Mouse (Mus musculus) gastrocnemius, postnatal 10 days (tissue): Measurements from ENCODE around the gene Shh. TPM values are rescaled to one million over a fixed set of nuclear protein-coding genes. Genes with fewer than 3 reads are reported as not detected.

ENCODE experiments used
- DNase-seq: peaks from one replicate; pipeline ENCODE4 v3.0.0; 2021; ENCODE audit warnings: mixed read lengths
- total RNA-seq, 2 experiments: library from RNA; stranded (reverse); gene quantifications; 2 replicates each; pipeline ENCODE4 v1.2.3; 2021

The Shh gene
- total RNA-seq, 2 experiments from 2014 or later, result not detected

DNA sequence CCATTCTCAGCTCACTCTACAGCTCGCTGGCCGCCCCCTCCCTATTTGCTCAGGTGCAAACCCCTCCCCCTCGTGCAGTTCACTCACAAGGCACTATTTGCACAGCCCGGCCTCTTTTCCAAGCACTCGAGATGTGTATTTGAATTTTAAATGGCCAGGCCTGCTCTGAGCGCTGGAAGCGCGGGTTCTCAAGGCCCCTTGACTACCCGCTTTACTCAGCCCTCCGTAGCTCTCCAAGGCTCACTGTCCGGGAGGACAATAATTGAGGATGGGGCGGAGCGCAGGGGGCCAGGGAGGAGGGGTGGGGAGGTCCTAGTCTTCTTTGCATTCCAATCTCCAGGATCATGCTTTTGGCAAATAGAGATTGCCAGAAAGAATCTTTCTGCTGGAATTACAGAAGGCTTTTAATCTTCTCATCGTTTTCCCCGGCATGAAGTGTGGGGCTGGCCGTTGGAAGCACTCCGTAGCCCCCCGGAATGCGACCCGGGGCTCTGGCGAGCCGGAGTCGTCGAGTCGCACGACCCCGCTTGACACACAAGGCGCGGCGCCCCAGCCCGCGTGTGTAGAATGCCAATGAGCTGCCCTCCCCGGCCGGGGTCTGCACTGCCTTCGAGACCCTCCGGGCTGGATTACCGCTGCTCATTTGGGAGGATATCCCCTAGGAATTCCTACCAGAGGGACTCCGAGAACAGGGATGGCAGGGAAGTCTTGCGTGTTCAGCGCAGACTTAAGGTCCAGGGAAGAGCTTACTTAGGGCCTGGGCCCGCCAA is 7.4 kb downstream of the Shh start:
- no peak for DNase-seq

DNA sequence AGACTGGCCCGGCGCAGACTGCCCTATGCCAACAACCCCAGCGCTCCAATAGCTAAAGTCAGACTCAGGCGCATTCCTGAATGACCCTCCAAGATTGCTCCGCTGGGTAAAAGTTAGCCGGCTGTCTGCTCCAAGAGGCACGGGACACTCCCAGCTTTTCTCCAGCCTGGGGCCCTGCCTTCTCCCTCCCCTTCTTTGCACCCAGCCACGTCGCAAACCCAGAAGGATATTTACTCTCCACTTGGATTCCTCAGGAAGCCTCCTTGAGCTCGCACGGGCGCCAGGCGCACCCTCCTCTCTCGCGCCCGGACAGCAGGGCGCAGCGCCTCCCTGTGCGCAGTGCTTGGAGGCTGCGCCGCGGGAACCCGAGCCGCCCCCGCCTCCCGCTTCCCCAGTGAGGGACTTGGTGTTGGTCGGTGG is 8.2 kb downstream of the Shh start:
- no peak for DNase-seq

DNA sequence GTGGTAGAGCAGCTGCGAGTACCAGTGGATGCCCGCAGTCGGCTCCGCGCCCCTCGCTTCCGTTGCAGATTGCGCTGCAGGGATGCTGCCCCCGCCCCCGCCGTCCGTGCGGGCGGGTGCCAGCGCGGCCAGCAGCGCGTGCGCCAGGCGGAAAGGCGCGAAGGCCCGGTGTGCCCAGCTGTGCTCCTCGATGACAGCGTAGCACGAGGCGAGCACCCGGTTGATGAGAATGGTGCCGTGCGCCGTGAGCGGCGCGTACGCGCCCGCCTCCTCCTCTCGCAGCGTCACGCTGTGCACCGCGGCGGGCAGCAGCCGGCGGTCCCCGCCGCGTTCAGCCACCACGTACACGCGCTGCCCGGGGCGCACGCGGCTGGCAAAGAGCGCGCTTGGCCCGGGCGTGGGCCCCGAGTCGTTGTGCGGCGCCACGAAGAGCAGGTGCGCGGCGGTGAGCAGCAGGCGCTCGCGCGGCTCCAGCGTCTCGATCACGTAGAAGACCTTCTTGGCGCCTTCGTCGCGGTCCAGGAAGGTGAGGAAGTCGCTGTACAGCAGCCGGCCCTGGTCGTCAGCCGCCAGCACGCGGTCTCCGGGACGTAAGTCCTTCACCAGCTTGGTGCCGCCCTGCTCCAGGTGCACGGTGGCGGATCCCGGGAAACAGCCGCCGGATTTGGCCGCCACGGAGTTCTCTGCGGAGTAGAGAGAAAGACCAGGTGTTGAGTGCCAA is 9.0 kb downstream of the Shh start:
- DNase-seq, result no peak

DNA sequence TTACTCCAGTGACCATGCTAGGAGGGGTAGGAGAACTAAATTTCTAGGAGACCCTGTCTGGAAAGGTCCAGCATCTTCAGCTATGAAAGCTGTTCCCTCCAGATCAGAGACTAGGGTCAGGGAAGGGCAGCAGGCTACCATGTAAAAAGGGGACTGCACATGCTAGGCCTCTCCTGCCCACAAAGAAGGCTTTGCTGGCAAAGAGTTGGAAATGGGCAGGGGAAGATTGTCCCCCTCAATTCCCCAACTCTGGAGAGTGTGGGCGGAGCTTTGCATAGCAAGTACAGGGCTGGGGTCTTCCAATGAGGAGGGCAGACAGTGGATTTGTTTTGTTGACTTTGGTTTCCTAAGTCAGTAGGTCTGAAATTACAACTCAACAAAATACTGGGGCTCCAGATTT is 10.7 kb downstream of the Shh start:
- DNase-seq, result no peak

DNA sequence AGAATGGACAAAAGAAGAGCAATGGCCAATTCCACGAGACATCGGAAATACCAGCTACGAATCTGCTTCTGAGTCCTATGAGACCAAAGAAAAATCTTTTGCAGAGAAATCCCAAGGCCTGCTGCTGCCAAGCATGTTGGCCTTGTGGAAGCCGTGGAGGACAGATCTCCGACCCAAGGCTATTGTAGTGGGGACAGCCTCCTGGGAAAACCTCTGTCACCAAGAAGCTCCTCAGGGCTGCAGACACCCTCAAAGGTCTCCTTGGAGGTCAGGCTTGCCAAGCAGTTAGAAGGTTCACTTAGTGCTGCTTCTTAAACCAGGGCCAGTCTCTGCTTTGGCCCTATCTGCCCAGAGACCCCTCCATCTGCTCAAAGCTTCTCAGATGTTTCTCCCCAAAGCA is 11.3 kb downstream of the Shh start:
- no peak for DNase-seq

DNA sequence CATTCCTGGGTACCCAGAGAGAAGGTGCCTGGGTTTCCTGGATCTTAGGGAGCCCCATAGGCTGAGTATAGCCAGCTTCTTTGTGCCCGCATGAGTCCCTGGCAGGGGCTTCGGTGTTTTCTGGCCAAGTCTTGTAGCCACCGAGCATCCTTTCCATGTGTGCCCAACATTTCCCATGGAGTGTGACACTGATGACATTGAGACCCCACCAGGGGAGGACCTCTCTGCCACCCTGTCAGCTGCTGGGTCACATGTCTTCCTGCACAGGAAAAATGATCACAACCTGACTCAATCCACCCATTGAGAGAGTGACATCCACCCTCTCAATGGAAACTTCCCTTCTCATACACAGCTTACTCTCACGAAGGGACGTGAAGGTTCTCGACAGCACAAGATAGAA is 12.5 kb downstream of the Shh start:
- DNase-seq, result no peak

DNA sequence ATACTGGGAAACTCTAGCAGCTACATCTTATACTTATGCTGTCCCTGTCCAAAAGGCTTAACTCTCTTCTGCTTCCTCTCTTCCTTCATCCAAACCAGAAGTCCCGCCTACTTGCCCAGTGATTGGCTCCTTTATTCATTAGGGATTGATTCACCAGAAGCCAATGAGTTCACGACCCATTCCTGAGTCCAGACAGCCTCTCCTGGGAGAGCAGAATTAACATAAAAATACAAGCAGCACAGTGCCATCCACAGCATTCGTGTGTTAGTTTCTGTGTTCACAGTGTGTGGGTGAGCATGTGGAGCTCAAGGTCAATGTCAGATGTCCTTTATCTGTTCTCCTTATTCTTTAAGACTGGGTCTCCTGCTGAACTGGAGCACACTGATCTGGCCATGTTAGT is 13.5 kb downstream of the Shh start:
- DNase-seq, result no peak

DNA sequence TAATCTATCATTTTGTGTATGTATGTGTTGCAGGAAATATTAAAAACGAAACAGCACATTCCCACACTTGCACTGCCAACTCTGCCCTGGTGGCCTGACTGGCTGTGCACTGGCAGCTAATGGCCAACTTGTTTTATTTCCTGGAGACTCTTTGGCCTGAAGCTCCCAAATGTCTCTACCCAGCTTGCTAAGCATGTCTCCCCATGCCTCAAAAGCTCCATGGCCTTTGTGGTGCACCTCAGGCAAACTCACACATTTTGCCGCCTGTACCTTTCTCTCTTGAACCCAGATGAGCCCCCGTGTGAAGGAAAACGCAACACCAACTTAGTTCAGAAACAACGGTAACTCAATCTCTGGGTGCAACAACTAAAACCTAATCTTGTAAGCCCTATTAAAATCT is 14.0 kb downstream of the Shh start:
- DNase-seq, result no peak

DNA sequence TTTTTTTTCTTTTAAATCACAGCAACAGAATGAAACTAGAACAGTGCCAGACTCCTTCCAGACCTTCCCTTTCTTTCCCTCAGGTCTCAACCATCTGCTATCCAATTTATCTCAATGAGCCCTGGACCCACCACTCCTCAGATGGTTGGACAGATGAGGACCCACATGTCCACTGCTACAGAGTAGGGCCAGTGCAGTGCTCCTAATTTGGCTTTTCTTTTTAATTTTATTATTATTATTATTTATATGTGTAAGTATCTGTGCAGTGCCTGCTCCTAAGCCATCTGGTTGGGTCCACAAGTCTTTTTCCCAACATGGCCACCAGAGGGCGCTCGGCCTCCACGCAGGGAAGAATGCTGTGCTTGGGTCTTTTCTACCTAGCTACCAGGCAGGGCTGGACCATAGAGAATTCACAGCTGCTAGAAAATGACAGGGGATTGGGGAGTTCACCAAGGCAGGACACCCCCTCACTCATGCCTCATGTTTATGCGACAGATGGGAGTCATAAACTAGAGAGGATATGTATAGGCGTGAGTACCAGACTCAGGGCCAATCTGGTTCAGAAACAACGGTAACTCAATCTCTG is 15.9 kb downstream of the Shh start:
- peak; percentile 84 for DNase-seq

DNA sequence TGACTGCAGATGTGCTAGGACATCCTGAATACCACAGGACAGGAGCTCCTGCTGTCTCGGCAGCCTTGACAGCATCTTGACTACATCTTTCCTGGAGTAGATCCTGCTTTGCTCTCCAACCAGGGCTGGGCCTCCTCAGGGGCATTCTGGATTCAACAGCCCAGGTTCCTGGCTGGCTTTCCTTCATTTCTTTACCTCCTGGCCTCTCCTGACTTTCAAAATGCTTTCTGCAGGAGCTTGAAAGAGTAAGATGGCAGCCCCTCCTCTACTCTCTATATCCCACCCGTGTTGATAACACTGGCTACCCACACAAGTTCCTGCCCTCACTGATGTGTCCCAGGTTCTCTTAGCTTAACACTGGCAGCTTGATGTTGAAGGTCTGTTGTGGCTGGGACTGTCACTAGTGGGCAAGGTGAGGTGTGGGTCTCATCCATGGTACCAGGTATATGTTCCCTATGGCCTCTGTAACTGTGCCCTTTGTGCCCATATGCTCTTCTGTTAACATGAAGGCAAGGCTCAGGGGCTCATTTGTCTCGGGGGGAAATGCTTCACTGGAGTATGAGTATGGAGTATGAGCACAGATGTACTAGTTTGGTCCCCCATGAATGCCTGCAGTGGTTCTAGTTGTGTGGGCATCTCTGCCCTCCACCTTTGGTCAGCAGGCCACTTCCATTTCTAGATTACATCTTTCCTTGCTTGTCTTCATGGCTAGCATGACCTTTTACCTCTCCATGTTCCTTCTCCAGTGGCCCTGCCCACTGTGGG is 16.7 kb downstream of the Shh start:
- DNase-seq, result no peak

DNA sequence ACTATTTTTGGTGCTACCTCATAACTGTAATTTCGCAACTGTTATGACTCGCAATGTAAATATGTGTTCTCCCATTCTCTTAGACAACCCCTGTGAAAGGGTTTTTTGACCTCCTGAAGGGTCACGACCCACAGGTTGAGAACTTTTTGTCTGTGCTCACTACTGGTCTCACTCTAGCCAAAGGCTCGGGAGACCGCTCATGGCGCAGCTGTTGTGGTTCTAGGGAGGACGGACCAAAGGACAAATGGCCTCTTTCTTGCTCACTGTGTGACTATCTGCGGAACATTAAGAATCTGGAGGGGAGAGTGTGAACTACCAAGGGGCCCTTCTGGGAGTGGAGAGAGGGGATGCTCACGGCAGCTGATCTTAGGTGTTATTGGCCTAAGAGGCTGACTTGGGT is 41.1 kb downstream of the Shh start:
- no peak for DNase-seq

DNA sequence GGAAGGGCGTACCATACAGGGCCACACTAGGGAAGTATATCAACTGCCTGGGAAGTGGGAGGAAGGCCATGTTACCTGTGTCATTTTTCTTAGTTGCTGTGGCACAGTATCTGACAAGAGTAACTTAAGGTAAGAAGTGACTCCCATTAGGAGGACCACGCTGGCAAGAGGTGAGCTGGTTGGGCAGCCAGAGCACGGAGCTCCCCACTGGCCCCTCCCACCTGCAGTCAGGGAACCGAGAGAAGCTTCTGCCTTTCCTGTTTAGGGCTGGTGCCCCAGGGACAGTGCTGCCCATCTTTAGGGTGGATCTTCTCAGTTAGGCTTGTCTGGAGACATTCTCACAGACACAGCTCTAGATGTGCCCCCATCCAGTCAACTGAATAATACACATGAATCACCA is 43.3 kb downstream of the Shh start:
- no peak for DNase-seq

DNA sequence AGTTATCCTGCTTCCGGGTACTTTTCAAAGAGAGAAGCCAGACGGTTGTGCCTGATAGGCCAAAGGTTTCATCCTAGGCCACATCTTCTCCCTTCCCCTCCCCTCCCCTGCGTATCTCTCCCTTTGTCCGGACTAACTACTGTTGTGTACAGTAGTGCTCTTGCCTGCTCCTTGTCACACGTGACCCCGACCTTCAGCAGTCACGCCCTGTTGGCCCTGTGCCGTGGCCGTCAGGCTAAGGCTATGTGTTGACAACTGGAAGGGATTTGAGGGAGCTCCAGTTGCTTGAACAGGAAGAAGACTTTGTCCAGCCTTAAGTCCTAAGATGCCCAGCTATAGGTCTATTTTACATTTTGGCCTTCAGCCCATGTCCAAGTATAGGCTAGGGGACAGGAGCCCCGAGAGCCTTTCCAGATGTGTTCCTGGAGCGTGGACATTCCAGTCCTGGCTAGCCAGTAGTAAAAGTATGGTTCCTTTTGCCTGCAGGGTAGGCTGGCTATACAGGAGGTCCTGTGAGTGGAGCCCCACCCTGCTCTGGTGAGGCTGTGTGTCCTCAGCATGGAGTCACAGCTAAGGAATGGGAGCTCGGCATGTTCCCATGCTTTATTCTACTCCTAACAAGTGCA is 47.3 kb downstream of the Shh start:
- no peak for DNase-seq

DNA sequence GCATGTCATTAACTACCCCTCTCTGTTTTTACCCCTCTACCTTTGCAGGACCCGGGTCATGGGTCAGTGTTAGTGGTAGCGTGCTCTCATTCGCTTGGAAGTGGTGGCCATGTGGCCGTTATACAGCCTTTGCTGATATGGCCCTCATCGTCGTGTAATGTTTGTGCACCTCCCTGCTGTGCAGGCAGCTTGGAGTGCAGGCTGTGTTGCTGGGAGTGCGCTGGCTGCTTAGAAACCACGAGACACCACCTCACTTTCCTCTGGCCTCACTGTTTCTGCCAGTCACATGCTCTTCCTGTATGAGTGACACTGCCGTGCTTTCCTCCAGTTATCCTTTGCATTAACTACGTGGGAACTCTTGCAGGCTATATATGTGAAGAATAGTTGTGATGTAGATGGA is 48.3 kb downstream of the Shh start:
- DNase-seq, result no peak

DNA sequence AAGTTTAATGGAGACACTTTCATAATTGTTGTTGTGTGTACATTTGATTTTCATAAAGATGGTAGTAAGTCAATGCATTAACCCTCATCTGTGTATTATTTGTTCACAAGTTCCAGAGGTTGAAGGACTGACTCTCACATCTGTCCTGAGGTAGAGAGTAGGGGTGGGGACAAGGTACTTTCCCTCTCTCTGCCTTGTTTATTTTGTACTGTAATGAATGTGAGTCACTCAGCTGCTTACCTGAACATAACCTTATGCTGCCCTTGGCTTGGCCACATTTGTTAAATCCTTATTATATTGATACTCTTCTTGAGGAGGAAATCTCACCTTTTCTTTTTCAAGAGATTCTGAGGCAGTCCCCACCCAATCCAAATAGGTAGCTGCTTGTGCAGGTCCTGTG is 51.0 kb downstream of the Shh start:
- DNase-seq, result no peak

DNA sequence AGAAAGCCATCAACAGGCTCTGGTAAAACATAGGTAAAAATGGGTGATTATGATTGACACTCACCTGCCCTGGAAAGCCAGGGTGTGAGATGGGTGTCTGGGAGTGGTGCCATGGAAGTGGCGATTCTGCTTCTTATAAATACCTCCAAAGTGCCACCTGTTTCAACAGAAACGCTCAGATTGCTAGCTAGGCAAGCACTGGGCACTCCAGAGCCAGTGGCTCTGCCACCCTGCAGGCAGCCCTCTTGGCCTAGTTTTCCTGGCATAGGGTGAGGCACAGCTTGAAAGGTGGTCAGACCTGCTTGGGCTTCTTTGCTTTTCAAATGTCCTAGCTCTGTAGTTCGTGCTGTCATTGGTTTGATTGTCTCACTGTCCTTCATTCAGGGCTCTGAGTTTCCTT is 53.0 kb downstream of the Shh start:
- DNase-seq, result no peak

DNA sequence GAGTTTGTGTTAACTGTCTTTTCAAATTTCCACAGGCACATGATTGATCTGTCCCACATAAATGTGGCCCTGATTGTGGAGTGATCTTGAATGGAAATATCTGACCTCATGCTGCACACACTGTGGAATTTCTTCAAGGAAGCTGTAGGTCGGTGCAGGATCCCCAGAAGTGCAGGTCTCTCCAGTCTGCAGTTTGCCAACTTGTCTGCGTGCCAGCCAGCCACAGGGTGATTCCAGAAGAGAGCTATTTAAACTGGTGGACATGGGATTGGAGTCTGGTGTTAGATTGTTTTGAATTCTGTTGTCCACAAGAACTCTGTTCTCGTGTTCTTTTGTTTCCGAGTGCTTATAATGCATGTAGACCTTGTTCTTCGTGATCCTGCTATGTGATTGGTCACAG is 53.5 kb downstream of the Shh start:
- peak; percentile 18 for DNase-seq

DNA sequence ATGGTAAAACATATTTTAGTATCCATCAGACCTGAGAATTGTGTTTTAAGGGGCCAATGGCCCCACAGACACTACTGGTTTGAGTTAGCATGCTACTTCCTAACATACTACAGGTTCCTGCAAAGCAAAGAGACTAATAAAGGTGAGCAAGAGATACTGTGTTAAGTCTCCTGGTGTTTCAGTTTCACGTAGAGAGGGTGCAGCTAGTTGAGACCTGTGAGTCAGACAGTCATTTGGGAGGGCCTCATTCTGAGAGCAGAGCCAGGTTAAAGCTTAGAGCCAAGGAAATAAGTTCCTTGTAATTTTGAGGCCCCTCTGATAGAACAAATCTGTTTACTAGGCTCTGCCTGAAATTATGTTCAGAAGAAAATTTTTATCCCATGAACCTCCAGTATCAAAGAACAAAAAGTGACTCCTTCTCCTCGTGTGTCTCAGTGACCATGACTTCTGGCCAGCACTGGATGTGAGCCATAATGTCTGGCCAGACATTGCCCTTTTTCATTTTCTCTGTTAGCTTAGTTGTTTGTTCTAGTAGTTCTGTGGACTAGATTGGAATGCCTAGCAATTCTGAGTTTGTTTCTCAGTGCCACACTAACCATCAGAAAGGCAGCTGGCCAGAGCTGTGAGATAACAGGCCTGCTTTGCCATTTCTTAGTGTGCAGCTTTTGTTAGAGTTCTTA is 54.9 kb downstream of the Shh start:
- no peak for DNase-seq
